Mouse (Mus musculus) E14TG2a.4 (cell line): Measurements from ENCODE around the gene Kremen2.

Source experiments
- CTCF ChIP-seq: conservative IDR thresholded peaks from 2 replicates; pipeline ENCODE4 v1.5.1; 2014; ENCODE audit warnings: low read length
- POU5F1 ChIP-seq: IDR thresholded peaks from 2 replicates; pipeline ENCODE4 v1.6.1; 2014; ENCODE audit warnings: low read length, borderline replicate concordance

DNA sequence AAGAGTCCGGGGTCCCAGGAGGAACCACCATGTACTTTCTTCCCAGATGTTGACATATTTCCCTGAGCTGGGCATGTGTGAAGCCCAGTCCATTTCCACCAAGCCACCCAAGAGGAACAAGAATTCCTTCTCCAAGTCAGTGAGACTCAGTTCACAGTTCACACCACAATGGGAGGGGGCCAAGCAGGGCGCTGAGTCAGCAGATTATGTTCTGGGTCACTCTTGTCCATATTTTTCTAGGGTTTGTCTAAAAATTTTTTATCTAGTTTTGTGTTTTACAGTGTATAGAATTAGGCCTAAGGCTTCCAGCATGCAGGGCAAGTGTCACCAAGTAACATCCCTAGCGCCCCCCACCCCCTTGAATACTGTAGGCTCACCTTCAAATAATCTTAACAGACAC lies 15.5 kb upstream of the Kremen2 start:
- TF ChIP-seq CTCF: no peak
- no peak for TF ChIP-seq POU5F1
